Mouse (Mus musculus) induced T-regulatory cell, adult 2 months (primary cell): ENCODE results near the gene Mtmr11.
A peak's percentile ranks its signal among the peaks of the same experiment; 100 is the strongest.

ENCODE experiments used
- DNase-seq: peaks from one replicate; pipeline ENCODE4 v3.0.0-alpha.2; 2012; ENCODE audit warnings: low read depth

The Mtmr11 gene

DNA sequence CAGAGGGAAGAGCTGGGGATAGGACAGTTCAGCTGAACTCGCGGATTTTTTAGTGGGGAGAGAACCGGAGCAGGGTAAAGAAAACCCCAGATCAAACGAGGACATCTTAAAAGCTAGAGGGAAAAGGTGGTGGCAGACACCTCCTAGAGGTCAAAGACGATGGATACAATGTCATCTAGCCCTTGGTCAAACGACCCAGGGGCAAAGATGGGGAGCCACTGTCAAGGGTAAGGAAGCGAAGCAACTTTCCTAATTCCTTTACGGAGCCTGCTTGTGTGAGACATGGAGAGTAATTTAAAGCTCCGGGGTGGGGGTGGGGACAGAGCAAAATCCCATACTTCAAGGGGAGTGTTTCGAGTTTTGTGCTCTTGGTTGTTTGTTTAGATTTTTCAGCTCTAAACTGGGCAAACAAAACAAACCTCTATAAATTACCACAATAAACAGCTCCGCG, 57.4 kb downstream of the Mtmr11 start:
- no peak for DNase-seq

DNA sequence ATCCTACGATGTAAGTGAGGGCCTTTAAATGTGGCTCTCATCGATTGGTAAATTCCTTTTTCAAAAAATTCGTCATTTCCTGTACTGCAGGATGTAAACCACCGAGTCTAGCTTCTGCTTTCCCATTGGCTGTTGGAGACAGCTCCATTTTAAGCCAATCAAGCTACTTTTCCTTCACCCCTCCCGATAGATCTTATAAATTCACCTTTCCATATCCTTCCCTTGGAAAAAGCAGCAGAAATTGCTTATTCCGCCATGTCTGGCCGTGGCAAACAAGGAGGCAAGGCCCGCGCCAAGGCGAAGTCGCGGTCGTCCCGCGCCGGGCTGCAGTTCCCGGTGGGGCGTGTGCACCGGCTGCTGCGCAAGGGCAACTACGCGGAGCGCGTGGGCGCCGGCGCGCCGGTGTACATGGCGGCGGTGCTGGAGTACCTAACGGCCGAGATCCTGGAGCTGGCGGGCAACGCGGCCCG, 57.9 kb downstream of the Mtmr11 start, which contains the start of the genes Bola1 and Hist2h2ab:
TSS of gene Bola1 (minus strand) at position 49 of the 470 bp plus-strand sequence.
TSS of gene Hist2h2ab (plus strand) at position 205 of the 470 bp plus-strand sequence.
- DNase-seq = peak; percentile 92

DNA sequence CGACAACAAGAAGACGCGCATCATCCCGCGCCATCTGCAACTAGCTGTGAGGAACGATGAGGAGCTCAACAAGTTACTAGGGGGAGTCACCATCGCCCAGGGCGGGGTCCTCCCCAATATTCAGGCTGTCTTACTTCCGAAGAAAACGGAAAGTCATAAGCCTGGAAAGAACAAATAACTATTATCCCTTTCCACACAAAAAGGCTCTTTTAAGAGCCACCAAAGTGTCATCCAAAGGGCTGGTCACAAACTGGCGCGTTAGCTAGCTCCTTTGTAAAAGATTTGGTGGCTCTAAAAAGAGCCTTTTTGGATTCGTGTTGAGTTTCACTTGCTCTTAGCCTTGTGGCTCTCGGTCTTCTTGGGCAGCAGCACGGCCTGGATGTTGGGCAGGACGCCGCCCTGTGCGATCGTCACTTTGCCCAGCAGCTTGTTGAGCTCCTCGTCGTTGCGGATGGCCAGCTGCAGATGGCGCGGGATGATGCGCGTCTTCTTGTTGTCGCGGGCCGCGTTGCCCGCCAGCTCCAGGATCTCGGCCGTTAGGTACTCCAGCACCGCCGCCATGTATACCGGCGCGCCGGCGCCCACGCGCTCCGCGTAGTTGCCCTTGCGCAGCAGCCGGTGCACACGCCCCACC, 58.4 kb downstream of the Mtmr11 start:
- peak; percentile 80 for DNase-seq

DNA sequence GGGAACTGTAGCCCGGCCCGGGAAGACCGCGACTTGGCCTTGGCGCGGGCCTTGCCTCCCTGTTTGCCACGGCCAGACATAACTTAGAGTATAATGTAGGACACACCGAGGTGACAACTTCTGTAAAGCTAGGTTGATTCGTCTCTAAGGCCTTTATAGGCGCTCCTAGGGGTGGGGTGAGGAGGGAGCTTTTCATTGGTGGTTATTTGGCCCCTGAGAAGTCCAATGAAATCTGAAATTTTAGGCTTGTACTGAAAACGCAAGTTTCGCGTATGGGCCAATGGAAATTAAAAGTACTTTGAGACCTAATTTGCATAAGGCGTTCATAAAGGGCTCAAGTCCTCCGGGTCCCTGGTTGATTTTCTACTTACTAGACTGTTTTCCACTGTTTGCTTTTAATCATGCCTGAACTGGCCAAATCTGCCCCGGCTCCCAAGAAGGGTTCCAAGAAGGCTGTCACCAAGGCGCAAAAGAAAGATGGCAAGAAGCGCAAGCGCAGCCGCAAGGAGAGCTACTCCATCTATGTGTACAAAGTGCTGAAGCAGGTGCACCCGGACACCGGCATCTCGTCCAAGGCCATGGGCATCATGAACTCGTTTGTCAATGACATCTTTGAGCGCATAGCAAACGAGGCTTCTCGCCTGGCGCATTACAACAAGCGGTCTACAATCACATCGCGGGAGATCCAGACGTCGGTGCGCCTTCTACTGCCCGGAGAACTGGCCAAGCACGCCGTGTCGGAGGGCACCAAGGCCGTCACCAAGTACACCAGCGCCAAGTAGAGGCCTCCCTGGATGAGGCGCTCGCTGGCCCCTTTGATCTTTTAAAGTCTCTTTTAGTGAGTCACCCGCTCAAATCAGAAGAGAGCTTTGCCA, 59.2 kb downstream of the Mtmr11 start, which contains the start of the genes Hist2h2ac and Hist2h2be:
TSS of gene Hist2h2ac (minus strand) at position 116 of the 875 bp plus-strand sequence.
TSS of gene Hist2h2be (plus strand) at position 355 of the 875 bp plus-strand sequence.
- DNase-seq = peak; percentile 96
